Mouse (Mus musculus): Measurements from ENCODE around the gene Gm28042. TPM values are rescaled to one million over a fixed set of nuclear protein-coding genes. Genes with fewer than 3 reads are reported as not detected.
A peak's percentile ranks its signal among the peaks of the same experiment; 100 is the strongest.

Gene Gm28042
- total RNA-seq, 1 experiment from 2014 or later = 0.57 TPM

- no peak for ATAC-seq (replicated peaks; ENCODE audit: insufficient number of reproducible peaks, low FRiP score, low TSS enrichment, poor library complexity, severe bottlenecking)
Measured at GRCm38 (mm10) chr2:120007680-120008210, 19.5 kb upstream of the Gm28042 start.

GRCm38 (mm10) chr2:120008672-120009071 is 18.6 kb upstream of the Gm28042 start:
- ATAC-seq (replicated peaks; ENCODE audit: insufficient number of reproducible peaks, low FRiP score, low TSS enrichment, poor library complexity, severe bottlenecking) = peak; percentile 76

- ATAC-seq (replicated peaks; ENCODE audit: insufficient number of reproducible peaks, low FRiP score, low TSS enrichment, poor library complexity, severe bottlenecking) = peak; percentile 51; the same call in 1 of the 2 replicates
Measured at GRCm38 (mm10) chr2:120011462-120012200, 15.7 kb upstream of the Gm28042 start.

- no peak for ATAC-seq (replicated peaks; ENCODE audit: insufficient number of reproducible peaks, low FRiP score, low TSS enrichment, poor library complexity, severe bottlenecking)
Measured at GRCm38 (mm10) chr2:120012924-120013323, 14.4 kb upstream of the Gm28042 start.

GRCm38 (mm10) chr2:120013831-120014486 is 13.3 kb upstream of the Gm28042 start:
- ATAC-seq (replicated peaks; ENCODE audit: insufficient number of reproducible peaks, low FRiP score, low TSS enrichment, poor library complexity, severe bottlenecking) = no peak

- ATAC-seq (replicated peaks; ENCODE audit: insufficient number of reproducible peaks, low FRiP score, low TSS enrichment, poor library complexity, severe bottlenecking) = no peak
Measured at GRCm38 (mm10) chr2:120015882-120016281, 11.4 kb upstream of the Gm28042 start.

GRCm38 (mm10) chr2:120017599-120017998 is 9.7 kb upstream of the Gm28042 start:
- ATAC-seq (replicated peaks; ENCODE audit: insufficient number of reproducible peaks, low FRiP score, low TSS enrichment, poor library complexity, severe bottlenecking) = no peak

GRCm38 (mm10) chr2:120024337-120024736 is 3.0 kb upstream of the Gm28042 start:
- ATAC-seq (replicated peaks; ENCODE audit: insufficient number of reproducible peaks, low FRiP score, low TSS enrichment, poor library complexity, severe bottlenecking) = no peak

GRCm38 (mm10) chr2:120027950-120028331 is 648 bp downstream of the Gm28042 start:
- no peak for ATAC-seq (replicated peaks; ENCODE audit: insufficient number of reproducible peaks, low FRiP score, low TSS enrichment, poor library complexity, severe bottlenecking)

GRCm38 (mm10) chr2:120030380-120030779 is 3.1 kb downstream of the Gm28042 start:
- ATAC-seq (replicated peaks; ENCODE audit: insufficient number of reproducible peaks, low FRiP score, low TSS enrichment, poor library complexity, severe bottlenecking) = no peak

GRCm38 (mm10) chr2:120032726-120033467 is 5.6 kb downstream of the Gm28042 start, which contains the start of gene Pla2g4b:
Gene Pla2g4b (plus strand): TSS chr2:120033417.
- ATAC-seq (replicated peaks; ENCODE audit: insufficient number of reproducible peaks, low FRiP score, low TSS enrichment, poor library complexity, severe bottlenecking) = no peak

GRCm38 (mm10) chr2:120033726-120034125 is 6.4 kb downstream of the Gm28042 start:
- ATAC-seq (replicated peaks; ENCODE audit: insufficient number of reproducible peaks, low FRiP score, low TSS enrichment, poor library complexity, severe bottlenecking) = no peak

GRCm38 (mm10) chr2:120037744-120038143 is 10.5 kb downstream of the Gm28042 start:
- no peak for ATAC-seq (replicated peaks; ENCODE audit: insufficient number of reproducible peaks, low FRiP score, low TSS enrichment, poor library complexity, severe bottlenecking)

- ATAC-seq (replicated peaks; ENCODE audit: insufficient number of reproducible peaks, low FRiP score, low TSS enrichment, poor library complexity, severe bottlenecking) = no peak
Measured at GRCm38 (mm10) chr2:120040991-120041390, 13.7 kb downstream of the Gm28042 start.

- no peak for ATAC-seq (replicated peaks; ENCODE audit: insufficient number of reproducible peaks, low FRiP score, low TSS enrichment, poor library complexity, severe bottlenecking)
Measured at GRCm38 (mm10) chr2:120044101-120044603, 16.9 kb downstream of the Gm28042 start.

GRCm38 (mm10) chr2:120044676-120045075 is 17.4 kb downstream of the Gm28042 start:
- ATAC-seq (replicated peaks; ENCODE audit: insufficient number of reproducible peaks, low FRiP score, low TSS enrichment, poor library complexity, severe bottlenecking) = no peak

GRCm38 (mm10) chr2:120046486-120047310 is 19.4 kb downstream of the Gm28042 start:
- no peak for ATAC-seq (replicated peaks; ENCODE audit: insufficient number of reproducible peaks, low FRiP score, low TSS enrichment, poor library complexity, severe bottlenecking)

GRCm38 (mm10) chr2:120048173-120048572 is 20.9 kb downstream of the Gm28042 start:
- no peak for ATAC-seq (replicated peaks; ENCODE audit: insufficient number of reproducible peaks, low FRiP score, low TSS enrichment, poor library complexity, severe bottlenecking)

Data from monocyte, adult 5-6 weeks (primary cell).